Mouse (Mus musculus): ENCODE data around the gene Mid1.
"Not testable (repeated sequence)": the region's sequence is repeated elsewhere in the genome, so short reads cannot be mapped to it uniquely, and the experiment has no call there.

The Mid1 gene

DNA sequence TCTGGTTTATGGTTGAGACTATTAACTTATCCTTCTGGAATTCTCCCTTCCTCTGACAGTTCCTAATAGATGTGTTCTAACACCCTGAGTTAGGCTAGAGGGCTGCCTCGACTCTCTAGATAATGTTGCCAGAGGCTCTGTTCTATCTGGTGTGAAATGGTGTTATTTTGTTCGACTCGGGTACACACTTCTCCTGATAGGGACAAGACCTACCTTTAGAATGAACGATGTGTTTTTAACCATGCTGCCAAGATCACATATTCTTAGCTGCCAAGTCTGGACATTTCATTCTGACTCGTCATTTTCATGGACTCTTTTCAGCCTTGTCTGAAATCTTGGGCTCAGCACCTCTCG is 295.2 kb downstream of the Mid1 start:
- CTCF ChIA-PET, POLR2A ChIA-PET: not testable (repeated sequence)

DNA sequence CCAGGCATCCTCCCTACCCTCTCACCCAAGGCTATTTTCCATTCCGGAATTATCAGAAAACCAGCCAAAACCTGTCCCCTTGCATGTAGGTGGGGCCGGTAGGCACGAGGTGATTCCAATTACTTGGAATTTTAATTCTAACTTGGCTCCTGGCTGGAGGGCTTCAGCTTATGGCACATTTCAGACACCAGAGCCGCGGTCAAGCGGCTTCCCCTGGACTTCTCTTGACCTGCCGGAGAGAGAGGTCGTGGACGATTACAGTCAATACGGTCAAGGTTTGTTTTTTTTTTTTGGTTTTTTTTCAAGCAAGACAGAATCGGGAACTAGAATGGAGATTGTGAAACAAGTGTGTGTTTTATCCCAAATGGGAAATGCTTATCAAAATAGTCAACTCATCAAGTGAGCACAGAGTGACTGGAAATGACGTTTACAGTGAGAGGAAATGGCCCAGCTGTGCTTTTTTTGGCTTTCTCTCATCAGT is 295.9 kb downstream of the Mid1 start:
- POLR2A ChIA-PET, result no interaction called here
- CTCF ChIA-PET, result no interaction called here

DNA sequence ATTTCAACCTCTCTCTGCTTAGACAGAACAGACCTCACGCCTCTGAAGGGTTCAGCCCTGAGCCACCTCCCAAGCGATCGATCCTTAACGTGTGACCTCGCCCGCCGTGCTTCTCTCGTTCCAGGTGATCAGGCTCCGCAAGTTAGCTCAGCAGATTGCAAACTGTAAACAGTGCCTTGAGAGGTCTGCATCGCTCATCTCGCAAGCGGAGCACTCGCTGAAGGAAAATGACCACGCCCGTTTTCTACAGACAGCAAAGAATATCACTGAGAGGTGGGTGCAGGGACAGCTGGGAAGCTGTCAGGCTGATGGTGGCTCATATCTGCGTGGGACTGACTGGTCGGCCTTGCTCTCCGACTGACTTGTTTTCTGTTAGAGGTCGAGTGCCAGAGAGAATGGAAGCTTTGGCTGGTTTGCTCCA is 296.8 kb downstream of the Mid1 start:
- POLR2A ChIA-PET, CTCF ChIA-PET: not testable (repeated sequence)

DNA sequence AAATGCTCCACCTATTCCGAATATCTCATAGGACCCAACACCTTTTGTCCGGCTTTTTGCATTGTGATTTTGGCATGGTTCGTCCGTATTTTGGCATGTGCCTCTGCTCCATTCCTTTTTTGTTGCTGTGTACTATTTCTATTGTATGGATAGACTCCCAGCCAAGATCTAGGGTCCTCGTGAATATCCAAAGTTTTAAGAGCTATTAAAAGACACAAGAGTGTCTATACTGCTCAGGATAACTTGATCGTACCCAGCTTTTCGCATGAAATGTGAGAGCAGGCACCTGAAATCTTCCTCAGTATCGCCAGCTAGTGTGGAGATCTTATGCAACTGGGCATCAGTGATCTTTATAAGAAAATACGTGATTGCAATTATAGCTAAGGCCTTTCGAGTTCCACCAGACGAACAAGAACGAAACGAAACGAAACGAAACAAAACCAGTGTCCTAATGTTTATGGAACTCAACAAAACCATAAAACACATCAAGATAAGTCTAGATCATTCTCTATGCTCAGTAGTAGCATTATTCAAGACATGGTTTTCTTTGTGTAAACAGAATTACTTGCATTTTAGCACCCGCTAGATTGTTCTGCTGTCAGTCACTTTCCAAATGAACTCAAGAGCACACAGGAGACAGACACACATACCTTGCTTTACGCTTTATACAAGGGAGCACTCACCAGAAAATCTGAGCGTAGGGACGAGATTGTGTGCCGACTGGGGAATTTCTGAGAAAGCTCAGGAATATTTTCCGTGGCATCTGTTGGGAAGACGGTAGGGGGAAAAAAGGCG is 297.8 kb downstream of the Mid1 start:
- POLR2A ChIA-PET, CTCF ChIA-PET: not testable (repeated sequence)

DNA sequence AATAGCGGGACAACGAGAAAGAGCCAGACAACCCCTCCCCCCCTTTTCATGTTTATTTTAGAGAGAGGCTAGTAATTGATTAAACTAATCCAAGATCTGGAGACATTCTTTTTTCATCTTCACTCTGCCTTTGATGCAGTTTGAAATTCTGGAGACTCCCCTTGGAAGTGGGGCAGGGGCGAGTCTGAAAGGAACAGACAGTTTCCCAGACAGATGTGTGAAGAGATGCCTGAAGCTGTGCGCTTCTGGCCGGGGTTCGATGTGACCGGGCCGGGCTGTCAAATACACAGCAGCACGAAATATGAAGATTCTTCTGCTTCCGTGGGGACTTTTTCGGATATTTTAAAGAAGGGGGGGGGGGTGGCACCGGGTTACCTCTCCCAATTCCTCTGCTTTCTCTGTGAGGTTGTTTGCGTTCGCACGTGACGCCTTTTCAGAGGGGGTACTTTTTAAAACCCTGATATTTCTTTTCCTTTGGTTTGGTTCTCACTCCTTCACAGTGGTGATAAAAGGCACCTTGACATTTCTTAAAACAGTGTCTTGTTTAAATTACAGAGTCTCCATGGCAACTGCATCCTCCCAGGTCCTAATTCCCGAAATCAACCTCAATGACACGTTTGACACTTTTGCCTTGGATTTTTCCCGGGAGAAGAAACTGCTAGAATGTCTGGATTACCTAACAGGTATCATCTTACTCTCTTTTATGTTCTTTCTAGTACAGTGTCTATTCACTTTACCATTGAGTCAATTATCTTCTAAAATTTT is 298.6 kb downstream of the Mid1 start:
- POLR2A ChIA-PET, CTCF ChIA-PET: not testable (repeated sequence)

DNA sequence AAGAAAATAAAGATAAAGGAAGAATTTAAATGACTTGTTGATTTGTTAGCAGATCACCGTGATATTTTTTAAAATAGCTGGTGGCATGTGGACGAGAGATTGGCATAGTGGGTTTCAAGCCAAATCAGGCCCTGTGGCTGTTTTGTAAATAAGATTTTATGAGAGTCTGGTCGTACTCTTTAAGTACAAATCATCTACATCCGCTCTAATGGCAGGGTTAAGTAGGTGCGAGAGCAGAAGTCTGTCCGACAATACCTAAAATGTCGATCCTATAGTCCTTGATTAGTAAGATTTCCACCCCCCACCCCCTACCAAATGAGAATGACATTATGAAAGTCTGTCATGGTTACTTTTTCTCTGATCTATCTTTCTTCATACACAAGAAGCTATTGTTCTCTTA is 299.3 kb downstream of the Mid1 start:
- POLR2A ChIA-PET, result not testable (repeated sequence)

DNA sequence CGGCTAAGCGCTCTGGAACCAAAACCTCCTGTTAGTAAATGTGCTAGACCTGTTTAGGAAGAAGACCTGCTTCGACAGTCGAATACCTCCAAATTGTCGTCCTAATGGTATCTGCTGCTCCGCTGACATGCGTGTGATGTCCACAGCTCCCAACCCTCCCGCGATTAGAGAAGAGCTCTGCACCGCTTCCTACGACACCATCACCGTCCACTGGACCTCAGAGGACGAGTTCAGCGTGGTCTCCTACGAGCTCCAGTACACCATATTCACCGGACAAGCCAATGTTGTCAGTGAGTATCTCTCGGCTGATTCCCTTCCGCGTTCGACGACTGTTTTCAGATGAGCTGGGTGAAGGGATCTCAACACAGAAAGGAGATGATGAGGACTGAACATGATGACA is 299.9 kb downstream of the Mid1 start:
- POLR2A ChIA-PET, CTCF ChIA-PET: not testable (repeated sequence)

More for the DNA sequence above, 299.3 kb downstream of the Mid1 start:
- CTCF ChIA-PET, result not testable (repeated sequence)

DNA sequence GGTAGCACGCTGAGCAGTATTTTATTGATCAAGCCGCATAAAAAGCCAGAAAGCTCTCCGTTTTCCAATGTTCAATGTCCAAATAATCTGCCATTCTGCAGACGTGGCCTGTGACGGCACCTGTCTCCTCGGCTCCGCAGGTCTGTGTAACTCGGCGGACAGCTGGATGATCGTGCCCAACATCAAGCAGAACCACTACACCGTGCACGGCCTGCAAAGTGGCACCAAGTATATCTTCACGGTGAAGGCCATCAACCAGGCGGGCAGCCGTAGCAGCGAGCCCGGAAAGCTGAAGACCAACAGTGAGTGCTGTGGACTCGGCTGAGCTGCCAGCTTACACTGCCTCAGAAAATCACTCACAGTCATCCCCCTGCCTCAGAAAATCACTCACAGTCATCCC is 300.8 kb downstream of the Mid1 start:
- CTCF ChIA-PET, POLR2A ChIA-PET: not testable (repeated sequence)

DNA sequence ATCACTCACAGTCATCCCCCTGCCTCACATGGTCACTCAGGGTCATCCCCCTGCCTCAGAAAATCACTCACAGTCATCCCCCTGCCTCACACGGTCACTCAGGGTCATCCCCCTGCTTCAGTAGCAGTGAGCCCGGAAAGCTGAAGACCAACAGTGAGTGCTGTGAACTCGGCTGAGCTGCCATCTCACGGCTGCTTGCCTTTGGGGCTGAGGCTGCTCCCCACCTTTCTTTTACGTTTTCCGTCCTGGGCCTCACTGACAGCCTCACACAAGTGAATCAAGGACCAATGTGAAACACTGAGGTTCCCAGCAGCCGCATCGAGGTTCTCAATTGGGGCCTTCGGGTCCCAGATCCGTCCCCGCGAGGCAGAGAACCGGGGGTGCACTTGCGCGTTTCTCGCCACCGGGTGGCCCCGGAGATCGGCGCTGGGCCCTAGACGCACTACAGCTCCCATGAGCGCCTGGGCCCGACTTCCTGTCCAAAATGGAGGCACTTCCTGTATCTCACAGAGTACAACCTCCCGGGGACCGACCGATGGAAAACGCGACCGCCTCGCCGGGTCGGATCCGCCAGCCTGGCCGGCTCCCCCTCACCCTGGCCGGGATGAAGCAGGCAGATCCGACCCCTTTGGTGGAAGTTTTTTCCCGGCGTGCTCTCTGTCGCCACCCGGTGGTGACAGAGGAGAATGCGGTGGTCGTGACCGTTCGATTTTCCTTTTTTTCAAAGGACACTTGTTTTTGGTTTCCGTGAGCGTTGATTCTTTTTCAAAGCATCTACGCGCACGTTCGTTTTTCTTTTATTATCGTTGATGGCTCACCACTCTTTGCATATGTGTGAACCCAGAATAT is 301.7 kb downstream of the Mid1 start:
- POLR2A ChIA-PET, CTCF ChIA-PET: not testable (repeated sequence)

DNA sequence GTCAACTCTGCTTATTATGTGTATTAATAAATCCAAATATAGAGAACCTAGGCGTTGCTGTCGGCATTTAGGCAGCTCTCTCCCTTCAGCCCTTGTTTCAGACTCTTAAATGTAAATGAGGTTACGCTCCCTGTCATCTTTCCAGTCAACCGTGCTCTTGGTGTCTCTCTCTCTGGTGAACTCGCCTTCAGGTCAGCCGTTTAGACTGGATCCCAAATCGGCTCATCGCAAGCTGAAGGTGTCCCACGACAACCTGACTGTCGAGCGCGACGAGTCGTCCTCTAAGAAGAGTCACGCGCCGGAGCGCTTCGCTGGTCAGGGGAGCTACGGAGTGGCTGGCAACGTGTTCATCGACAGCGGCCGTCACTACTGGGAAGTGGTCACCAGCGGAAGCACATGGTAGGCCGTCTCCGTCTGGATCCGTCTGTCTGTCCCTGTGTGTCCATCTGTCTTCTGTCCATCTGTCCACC is 302.4 kb downstream of the Mid1 start:
- CTCF ChIA-PET, POLR2A ChIA-PET: not testable (repeated sequence)

DNA sequence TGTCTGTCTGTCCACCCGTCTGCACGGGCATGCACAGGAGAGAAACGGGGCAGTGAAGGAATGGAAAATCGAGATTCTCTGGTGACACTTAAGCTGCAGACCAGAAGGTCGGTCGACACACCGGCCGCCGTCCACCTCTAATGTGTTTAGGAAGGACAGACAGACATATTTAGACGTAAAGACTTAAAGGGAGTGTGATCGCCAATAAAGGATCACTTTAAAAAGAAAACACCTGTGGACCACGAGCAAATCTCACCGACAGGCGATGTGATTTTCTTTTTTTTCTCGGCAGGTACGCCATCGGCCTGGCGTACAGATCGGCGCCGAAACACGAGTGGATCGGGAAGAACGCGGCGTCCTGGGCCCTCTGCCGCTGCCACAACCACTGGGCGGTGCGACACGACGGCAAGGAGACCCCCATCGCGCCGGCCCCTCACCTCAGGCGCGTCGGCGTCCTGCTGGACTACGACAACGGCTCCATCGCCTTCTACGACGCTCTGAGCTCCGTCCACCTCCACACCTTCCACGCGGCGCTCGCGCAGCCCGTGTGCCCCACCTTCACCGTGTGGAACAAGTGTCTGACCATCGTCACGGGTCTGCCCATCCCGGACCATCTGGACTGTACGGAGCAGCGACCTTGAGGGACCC is 303.7 kb downstream of the Mid1 start:
- POLR2A ChIA-PET, CTCF ChIA-PET: not testable (repeated sequence)

DNA sequence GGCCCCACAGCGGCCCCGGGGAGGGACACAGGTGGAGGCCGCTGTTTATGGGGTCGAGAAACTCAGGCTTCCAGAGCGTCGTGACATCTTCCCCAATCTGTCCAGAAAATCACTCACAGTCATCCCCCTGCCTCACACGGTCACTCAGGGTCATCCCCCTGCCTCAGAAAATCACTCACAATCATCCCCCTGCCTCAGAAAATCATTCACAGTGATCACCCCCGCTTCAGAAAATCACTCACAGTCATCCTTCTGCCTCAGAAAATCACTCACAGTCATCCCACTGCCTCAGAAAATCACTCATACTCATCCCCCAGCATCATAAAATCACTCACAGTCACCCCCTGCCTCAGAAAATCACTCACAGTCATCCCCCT is 304.2 kb downstream of the Mid1 start:
- POLR2A ChIA-PET, CTCF ChIA-PET: not testable (repeated sequence)

DNA sequence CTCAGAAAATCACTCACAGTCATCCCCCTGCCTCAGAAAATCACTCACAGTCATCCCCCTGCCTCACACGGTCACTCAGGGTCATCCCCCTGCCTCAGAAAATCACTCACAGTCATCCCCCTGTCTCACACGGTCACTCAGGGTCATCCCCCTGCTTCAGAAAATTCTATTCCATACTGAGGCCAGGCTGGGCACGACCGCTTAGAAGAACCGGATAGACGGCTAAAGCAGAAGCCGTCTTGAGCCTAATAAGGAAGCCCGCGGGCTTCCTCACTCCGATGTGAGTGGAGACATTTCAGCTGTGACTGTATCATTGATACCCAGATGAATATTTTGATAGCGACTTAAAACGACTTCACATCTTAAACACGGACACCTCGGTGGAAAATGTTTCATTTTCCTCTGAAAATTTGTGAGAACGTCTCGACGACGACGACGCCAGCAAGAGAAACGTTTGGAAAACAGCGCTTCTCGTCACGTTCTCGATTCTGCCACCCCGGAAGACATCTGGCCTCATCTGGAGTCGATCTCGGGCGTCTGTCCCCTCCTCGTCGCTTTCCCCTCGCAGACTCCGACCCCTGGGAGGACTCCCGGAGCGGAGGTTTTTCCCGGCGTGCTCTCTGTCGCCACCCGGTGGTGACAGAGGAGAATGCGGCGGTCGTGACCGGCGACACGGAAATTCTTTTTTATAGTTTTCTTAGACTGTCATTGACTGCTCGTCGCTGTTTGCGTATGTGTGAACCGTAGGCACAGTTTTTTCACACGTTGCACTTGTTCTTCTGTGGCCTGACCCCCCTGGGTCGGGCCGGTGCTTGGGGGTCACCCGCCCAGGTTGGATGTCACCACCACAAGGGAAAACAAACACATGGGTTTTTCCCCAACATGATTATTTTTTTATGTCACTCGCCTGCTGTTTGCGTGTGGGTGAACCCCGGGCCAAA is 305.0 kb downstream of the Mid1 start:
- CTCF ChIA-PET, POLR2A ChIA-PET: not testable (repeated sequence)

DNA sequence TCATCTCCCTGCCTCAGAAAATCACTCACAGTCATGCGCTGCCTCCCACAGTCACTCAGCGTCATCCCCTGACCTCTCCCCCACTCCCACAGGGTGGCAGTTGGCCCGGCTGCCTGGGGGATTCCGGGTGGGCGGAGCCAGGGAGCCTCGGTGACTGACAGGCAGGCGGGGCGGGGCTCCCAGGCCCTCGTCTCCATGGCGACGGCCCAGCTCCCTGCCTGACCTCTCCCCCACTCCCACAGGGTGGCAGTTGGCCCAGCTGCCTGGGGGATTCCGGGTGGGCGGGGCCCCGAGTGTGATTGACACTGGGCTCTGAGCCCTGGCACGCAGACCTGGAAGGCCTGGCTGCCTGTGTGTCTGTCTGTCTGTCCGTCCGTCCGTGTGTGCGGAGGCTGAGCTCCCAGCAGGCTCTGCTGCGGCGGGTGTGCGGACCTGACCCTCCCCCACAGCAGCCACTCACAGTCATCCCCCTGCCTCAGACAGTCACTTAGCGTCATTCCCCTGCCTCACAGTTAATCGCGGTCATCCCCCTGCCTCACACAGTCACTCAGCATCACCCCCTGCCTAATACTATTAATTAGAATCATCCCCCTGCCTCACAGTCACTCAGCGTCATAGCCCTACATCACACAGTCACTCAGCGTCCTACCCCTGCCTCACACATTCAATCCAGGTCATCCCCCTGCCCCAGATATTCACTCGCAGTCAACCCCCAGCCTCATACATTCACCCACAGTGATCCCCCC is 306.3 kb downstream of the Mid1 start:
- CTCF ChIA-PET, POLR2A ChIA-PET: not testable (repeated sequence)

DNA sequence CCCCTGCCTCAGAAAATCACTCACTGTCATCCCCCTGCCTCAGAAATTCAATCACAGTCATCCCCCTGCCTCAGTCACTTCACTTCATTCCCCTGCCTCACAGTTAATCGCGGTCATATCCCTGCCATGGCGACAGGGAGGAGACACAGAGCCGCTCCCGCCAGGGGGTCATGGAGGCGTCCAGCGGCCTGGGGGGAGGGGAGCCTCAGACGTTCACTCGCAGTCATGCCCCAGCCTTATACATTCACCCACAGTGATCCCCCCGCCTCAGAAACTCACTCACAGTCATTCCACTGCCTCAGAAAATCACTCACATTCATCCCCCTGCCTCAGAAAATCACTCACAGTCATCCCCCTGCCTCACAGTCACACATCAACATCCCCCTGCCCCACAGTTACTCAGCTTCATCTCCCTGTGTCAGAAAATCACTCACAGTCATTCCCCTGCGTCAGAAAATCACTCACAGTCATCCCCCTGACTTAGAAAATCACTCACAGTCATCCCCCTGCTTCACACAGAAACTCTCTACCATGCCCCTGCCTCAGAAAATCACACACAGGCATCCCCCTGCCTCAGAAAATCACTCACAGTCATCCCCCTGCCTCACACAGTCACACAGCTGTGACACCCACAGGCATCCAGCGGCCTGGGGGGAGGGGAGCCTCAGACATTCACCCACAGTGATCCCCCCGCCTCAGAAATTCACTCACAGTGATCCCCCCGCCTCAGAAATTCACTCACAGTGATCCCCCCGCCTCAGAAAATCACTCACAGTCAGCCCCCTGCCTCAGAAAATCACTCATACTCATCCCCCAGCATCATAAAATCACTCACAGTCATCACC is 307.3 kb downstream of the Mid1 start:
- POLR2A ChIA-PET, CTCF ChIA-PET: not testable (repeated sequence)

DNA sequence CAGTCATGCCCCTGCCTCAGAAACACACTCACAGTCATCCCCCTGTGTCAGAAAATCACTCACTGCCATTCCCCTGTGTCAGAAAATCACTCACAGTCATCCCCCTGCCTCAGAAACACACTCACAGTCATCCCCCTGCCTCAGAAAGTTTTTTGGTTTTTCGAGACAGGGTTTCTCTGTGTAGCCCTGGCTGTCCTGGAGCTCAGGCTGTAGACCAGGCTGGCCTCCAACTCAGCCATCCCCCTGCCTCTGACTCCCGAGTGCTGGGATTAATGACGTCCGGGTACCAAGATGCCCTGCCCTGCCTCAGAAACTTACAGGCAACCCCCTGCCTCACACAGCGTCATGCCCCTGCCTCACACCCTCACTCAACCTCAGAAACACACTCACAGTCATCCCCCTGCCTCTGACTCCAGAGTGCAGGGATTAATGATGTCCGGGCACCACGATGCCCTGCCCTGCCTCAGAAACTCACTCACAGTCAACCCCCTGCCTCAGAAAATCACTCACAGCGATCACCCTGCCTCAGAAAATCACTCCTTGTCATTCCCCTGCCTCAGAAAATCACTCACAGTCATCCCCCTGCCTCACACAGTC is 308.1 kb downstream of the Mid1 start:
- CTCF ChIA-PET, POLR2A ChIA-PET: not testable (repeated sequence)

All from embryonic stem cell, embryonic (primary cell).